Mouse (Mus musculus) C2C12 (cell line): ENCODE measurements around the gene Aox1.

ENCODE experiments used
- CEBPB ChIP-seq: IDR thresholded peaks from one replicate; pipeline ENCODE4 v1.6.1; 2011; ENCODE audit warnings: low read depth, mild to moderate bottlenecking, control low read depth, moderate library complexity
- MAX ChIP-seq: IDR thresholded peaks from one replicate; pipeline ENCODE4 v1.6.1; 2011; ENCODE audit warnings: mild to moderate bottlenecking, control low read depth
- USF1 ChIP-seq: IDR thresholded peaks from one replicate; pipeline ENCODE4 v1.6.1; 2011; ENCODE audit warnings: low read depth, mild to moderate bottlenecking, control low read depth, moderate library complexity

GRCm38 (mm10) chr1:58152247-58152646 lies 122.5 kb downstream of the Aox1 start:
- TF ChIP-seq MAX = no peak
- TF ChIP-seq USF1 = no peak
- no peak for TF ChIP-seq CEBPB
